Mouse (Mus musculus) bone marrow macrophage, adult 2 months (primary cell): Measurements from ENCODE around the gene Lrfn3.

Experiments used
- CTCF ChIP-seq: IDR thresholded peaks from 2 replicates; pipeline ENCODE4 v1.5.1; 2012; ENCODE audit warnings: low read depth, mild to moderate bottlenecking, low read length, moderate library complexity
- POLR2A ChIP-seq: IDR thresholded peaks from 2 replicates; pipeline ENCODE4 v1.6.1; 2012; ENCODE audit warnings: mild to moderate bottlenecking, low read depth, low read length, borderline replicate concordance

GRCm38 (mm10) chr7:30315559-30316529 lies 46.7 kb downstream of the Lrfn3 start:
- TF ChIP-seq CTCF (no peak), POLR2A (no peak)
